Mouse (Mus musculus): ENCODE measurements around the gene Camk2b.

GRCm38 (mm10) chr11:6030650-6031049 is 35.5 kb downstream of the Camk2b start:
- no peak for TF ChIP-seq POLR2A (IDR thresholded peaks at IDR 0.05; ENCODE audit: borderline replicate concordance, extremely low read depth, low read depth, low read length)
- TF ChIP-seq CTCF (IDR thresholded peaks at IDR 0.05; ENCODE audit: insufficient read depth, low read length) = no peak

Measured in lung, adult 2 months (tissue).